Mouse (Mus musculus) stomach, embryonic 14.5 days (tissue): ENCODE measurements around the gene Ppp1r1b. TPM values are rescaled to one million over a fixed set of nuclear protein-coding genes. Genes with fewer than 3 reads are reported as not detected.

Experiments
- ATAC-seq: fragments of 200-750 bp; cut with Nextera tagmentation; 2 replicates; pipeline ENCODE4 v1.8.0; 2017; ENCODE audit warnings: low read depth, moderate TSS enrichment; ENCODE audit not compliant: insufficient number of reproducible peaks, insufficient read depth, low FRiP score
- H3K27ac ChIP-seq: fragments of 300-500 bp; sonication (generic); 2 replicates; pipeline ENCODE4 v1.5.1; 2014; ENCODE audit warnings: mild to moderate bottlenecking, low read length, moderate library complexity, mixed read lengths
- H3K27me3 ChIP-seq: fragments of 300-500 bp; sonication (generic); 2 replicates; pipeline ENCODE4 v1.6.1; 2014; ENCODE audit warnings: low read length, control low read depth, mixed read lengths; ENCODE audit not compliant: control insufficient read depth, insufficient read depth
- H3K36me3 ChIP-seq: fragments of 300-500 bp; sonication (generic); 2 replicates; pipeline ENCODE4 v1.6.1; 2014; ENCODE audit warnings: mild to moderate bottlenecking, control low read depth, low read length, moderate library complexity, mixed read lengths; ENCODE audit not compliant: control insufficient read depth, insufficient read depth
- H3K4me1 ChIP-seq: fragments of 300-500 bp; sonication (generic); 2 replicates; pipeline ENCODE4 v1.6.1; 2014; ENCODE audit warnings: low read length, control low read depth, mixed read lengths; ENCODE audit not compliant: control insufficient read depth, insufficient read depth
- H3K4me2 ChIP-seq: fragments of 300-500 bp; sonication (generic); replicated peaks from 2 replicates; pipeline ENCODE4 v1.6.1; 2014; ENCODE audit warnings: low read depth, low read length, control low read depth
- H3K4me3 ChIP-seq: fragments of 300-500 bp; sonication (generic); 2 replicates; pipeline ENCODE4 v1.5.1; 2014; ENCODE audit warnings: low read depth, low read length, control low read depth
- H3K9ac ChIP-seq: fragments of 300-500 bp; sonication (generic); replicated peaks from 2 replicates; pipeline ENCODE4 v1.6.1; 2014; ENCODE audit warnings: low read depth, mild to moderate bottlenecking, control low read depth, low read length, moderate library complexity, mixed read lengths
- H3K9me3 ChIP-seq: fragments of 300-500 bp; sonication (generic); 2 replicates; pipeline ENCODE4 v1.6.1; 2016; ENCODE audit warnings: low read depth, low read length, control low read depth; ENCODE audit not compliant: control insufficient read depth
- WGBS: fragments of 180-500 bp; shearing (Covaris S2); extraction: QIAGEN DNeasy Blood & Tissue Kit; methylation state at CpG from one replicate; pipeline ENCODE4 v1.1.7; 2014; 5-methylcytosine and 5-hydroxymethylcytosine counted together
- polyA plus RNA-seq: library from polyadenylated mRNA; unstranded; fragments of >200 nt; fragmentation: Nextera tagmentation; extraction: Ambion mirVana; gene quantifications from 2 replicates; pipeline ENCODE4 v1.2.1, GENCODE M21; 2014

Gene Ppp1r1b
- polyA plus RNA-seq, 1 experiment from 2014 or later, result 8.7 TPM

DNA sequence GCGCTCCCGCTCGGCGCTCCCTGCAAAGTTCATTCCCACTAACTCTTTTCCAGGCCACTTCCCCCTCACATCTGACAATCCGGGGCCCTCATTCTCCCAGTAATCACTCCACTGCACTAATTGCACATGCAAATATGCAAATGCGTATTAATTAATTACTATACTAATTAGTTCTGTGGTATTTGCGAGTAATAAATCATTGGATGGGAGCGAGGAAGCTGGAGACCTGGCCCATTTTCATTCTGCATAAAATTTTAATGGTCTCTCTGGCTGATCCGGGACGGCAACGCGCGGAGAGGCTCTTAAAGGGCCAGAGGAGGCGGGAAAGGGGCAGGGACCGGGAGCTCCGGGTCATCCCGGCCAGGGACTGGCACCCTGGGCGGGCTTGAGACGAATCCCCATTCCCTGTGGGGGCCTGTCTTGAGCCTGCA lies 9.1 kb upstream of the Ppp1r1b start:
- Histone ChIP-seq H3K4me2 (peak overlapping the region; percentile 98), H3K9me3 (no peaks in the 10 kb centered on the region), H3K27ac (no peak overlapping the region), H3K36me3 (no peaks in the 10 kb centered on the region), H3K9ac (no peak overlapping the region), H3K27me3 (peaks cover 69% of the 10 kb centered on the region), H3K4me1 (peaks cover 10% of the 10 kb centered on the region), H3K4me3 (peak overlapping the region; percentile 47)
- 1% methylated on average over 19 of the region's 19 CpGs for WGBS
- ATAC-seq, result no peak

GRCm38 (mm10) chr11:98339679-98340287 lies 8.4 kb upstream of the Ppp1r1b start:
- Histone ChIP-seq H3K4me1 (peaks cover 10% of the 10 kb centered on the region), H3K9ac (no peak overlapping the region), H3K4me2 (peak overlapping the region; percentile 98), H3K27ac (no peak overlapping the region), H3K27me3 (peaks cover 62% of the 10 kb centered on the region), H3K36me3 (no peaks in the 10 kb centered on the region), H3K9me3 (no peaks in the 10 kb centered on the region), H3K4me3 (peak overlapping the region; percentile 47; the same call in 1 of the 2 replicates)
- no peak for ATAC-seq
- 12% methylated on average over 11 of the region's 11 CpGs for WGBS

DNA sequence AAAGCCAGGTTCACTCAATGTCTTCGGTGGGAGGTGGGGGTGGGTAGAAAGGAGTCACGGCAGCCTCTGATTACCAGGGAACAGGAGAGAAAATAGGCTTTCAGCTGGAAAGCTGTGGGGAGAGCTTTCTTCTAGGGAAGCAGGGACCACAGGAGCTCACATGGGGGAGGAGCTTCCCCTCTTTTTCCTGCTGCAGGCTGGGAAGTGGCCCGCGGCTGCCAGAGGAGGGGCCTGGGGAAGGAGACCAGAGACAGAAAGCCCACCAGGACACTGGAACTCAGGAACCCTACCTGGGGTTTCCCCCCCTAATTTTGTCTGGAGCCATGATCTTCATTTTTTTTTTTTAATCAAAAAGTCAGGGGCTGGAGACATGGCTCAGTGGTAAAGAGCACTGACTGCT lies 7.6 kb upstream of the Ppp1r1b start:
- H3K4me2 ChIP-seq, result no peak overlapping the region
- H3K27ac ChIP-seq, result no peak overlapping the region
- H3K9me3 ChIP-seq, result no peaks in the 10 kb centered on the region
- H3K4me3 ChIP-seq, result no peak overlapping the region
- peaks cover 10% of the 10 kb centered on the region for H3K4me1 ChIP-seq
- ATAC-seq, result no peak
- no peak overlapping the region for H3K9ac ChIP-seq
- WGBS, result 2% methylated on average over 2 of the region's 4 CpGs
- H3K27me3 ChIP-seq, result peaks cover 57% of the 10 kb centered on the region
- H3K36me3 ChIP-seq, result no peaks in the 10 kb centered on the region

DNA sequence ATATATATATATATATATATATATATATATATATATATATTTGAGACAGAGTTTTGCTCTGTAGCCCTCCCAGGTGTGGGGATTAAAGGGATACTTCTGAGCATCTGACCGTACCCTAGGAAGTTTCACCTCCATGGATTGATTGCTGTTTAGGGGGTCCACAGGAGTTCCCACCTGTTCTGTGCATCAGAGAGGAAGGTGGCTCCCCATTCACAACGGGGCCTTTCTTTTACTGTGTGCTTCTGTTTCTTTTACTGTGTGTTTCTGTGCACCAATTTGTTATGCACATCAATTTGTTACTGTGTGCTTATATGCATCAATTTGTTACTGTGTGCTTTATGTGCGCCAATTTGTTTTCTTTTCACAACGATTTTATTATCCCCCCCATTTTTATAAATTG lies 7.0 kb upstream of the Ppp1r1b start:
- H3K27me3 ChIP-seq, result peaks cover 53% of the 10 kb centered on the region
- H3K9ac ChIP-seq, result no peak overlapping the region
- WGBS, result 59% methylated on average over 4 of the region's 4 CpGs
- H3K9me3 ChIP-seq, result no peaks in the 10 kb centered on the region
- H3K4me3 ChIP-seq, result no peak overlapping the region
- no peak overlapping the region for H3K27ac ChIP-seq
- ATAC-seq, result no peak
- H3K36me3 ChIP-seq, result no peaks in the 10 kb centered on the region
- no peak overlapping the region for H3K4me2 ChIP-seq
- H3K4me1 ChIP-seq, result peaks cover 10% of the 10 kb centered on the region

- Histone ChIP-seq H3K9ac (no peak overlapping the region), H3K4me1 (peaks cover 10% of the 10 kb centered on the region), H3K4me3 (peak overlapping the region; percentile 23), H3K27me3 (peaks cover 50% of the 10 kb centered on the region), H3K9me3 (no peaks in the 10 kb centered on the region), H3K27ac (no peak overlapping the region), H3K36me3 (no peaks in the 10 kb centered on the region), H3K4me2 (peak overlapping the region; percentile 59)
- ATAC-seq, result peak; percentile 46; the same call in 1 of the 2 replicates
- 2% methylated on average over 29 of the region's 29 CpGs for WGBS
Measured at GRCm38 (mm10) chr11:98342000-98342945, 5.9 kb upstream of the Ppp1r1b start.

DNA sequence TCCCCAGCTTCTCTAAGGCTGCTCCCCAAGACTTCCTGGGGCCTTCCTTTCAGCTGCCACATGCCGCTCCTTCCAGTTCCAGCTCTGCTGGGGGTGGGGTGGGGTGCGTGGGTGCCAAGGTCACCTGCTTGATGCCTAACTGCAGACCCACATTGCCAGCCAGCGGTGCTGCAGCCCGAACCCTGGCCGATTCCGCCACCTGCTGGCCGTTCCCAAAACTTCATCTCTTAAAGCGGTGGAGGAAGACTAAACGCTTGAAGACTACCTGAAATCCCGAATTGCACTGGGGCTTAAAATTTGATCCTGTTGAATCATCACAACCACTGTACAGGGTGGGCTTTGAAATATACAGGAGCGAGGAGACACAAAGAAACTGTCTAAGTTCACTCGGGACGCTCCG lies 3.0 kb upstream of the Ppp1r1b start:
- H3K4me1 ChIP-seq, result peaks cover 13% of the 10 kb centered on the region
- H3K4me2 ChIP-seq, result peak overlapping the region; percentile 25; the same call in 1 of the 2 replicates
- peaks cover 48% of the 10 kb centered on the region for H3K27me3 ChIP-seq
- H3K9ac ChIP-seq, result no peak overlapping the region
- 3% methylated on average over 14 of the region's 14 CpGs for WGBS
- no peaks in the 10 kb centered on the region for H3K9me3 ChIP-seq
- no peak overlapping the region for H3K27ac ChIP-seq
- H3K36me3 ChIP-seq, result no peaks in the 10 kb centered on the region
- ATAC-seq, result no peak
- H3K4me3 ChIP-seq, result no peak overlapping the region

DNA sequence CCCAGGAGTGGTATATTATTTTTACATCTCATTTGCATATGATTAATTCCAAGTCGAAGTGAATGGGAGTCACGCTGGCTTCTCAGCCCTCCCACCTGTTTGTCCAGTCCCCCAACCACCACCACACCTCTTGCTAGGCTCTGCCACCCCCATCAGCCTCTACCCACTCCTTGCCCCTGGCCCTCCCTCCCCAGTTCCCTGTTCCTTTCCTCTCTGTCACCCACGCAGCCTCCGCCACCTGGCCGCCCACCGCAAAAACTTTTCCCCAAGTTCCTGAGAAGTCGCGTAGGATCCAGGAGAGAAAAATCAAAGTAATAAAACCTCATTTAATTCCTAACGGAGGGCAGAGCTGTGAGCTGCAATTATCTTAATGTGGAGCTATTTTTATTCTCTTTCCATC lies 2.0 kb upstream of the Ppp1r1b start:
- no peak overlapping the region for H3K9ac ChIP-seq
- 13% methylated on average over 9 of the region's 9 CpGs for WGBS
- no peak overlapping the region for H3K4me3 ChIP-seq
- H3K9me3 ChIP-seq, result no peaks in the 10 kb centered on the region
- peaks cover 13% of the 10 kb centered on the region for H3K4me1 ChIP-seq
- H3K27me3 ChIP-seq, result peaks cover 53% of the 10 kb centered on the region
- ATAC-seq, result no peak
- H3K36me3 ChIP-seq, result no peaks in the 10 kb centered on the region
- H3K4me2 ChIP-seq, result no peak overlapping the region
- H3K27ac ChIP-seq, result no peak overlapping the region

GRCm38 (mm10) chr11:98347385-98348082 lies 670 bp upstream of the Ppp1r1b start:
- Histone ChIP-seq H3K4me1 (peaks cover 8% of the 10 kb centered on the region; the same call in 1 of the 2 replicates), H3K27me3 (peaks cover 53% of the 10 kb centered on the region), H3K9me3 (no peaks in the 10 kb centered on the region), H3K4me3 (no peak overlapping the region), H3K27ac (no peak overlapping the region), H3K4me2 (no peak overlapping the region), H3K9ac (no peak overlapping the region), H3K36me3 (no peaks in the 10 kb centered on the region)
- ATAC-seq, result no peak
- 7% methylated on average over 12 of the region's 12 CpGs for whole genome bisulfite sequencing
